Mouse (Mus musculus) right cerebral cortex, postnatal 14 days (tissue): ENCODE results near the gene Sgsm1.

Experiments used
- DNase-seq: peaks from one replicate; pipeline ENCODE4 v3.0.0; 2022

Gene Sgsm1

GRCm38 (mm10) chr5:113280138-113280856 lies 30.3 kb downstream of the Sgsm1 start:
- no peak for DNase-seq

DNA sequence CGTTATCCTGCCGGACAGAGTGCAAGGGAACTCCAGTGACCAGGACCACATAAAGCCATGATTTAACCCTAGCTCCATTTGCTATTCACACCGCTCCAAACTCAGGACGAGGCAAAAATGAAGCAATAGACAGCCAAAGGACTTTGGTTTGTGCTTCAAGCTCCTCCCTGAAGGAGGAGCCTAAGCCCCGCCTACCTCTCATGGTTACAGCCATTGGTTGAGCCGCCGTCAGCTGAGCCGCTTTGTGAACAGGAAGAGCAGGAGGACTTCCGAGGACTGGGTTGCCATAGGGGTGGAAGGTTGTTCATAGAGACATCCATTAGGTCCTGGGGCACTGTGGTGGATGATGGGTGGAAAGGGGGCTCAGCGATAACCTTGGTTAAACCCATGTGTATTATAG lies 34.7 kb downstream of the Sgsm1 start:
- DNase-seq, result no peak

DNA sequence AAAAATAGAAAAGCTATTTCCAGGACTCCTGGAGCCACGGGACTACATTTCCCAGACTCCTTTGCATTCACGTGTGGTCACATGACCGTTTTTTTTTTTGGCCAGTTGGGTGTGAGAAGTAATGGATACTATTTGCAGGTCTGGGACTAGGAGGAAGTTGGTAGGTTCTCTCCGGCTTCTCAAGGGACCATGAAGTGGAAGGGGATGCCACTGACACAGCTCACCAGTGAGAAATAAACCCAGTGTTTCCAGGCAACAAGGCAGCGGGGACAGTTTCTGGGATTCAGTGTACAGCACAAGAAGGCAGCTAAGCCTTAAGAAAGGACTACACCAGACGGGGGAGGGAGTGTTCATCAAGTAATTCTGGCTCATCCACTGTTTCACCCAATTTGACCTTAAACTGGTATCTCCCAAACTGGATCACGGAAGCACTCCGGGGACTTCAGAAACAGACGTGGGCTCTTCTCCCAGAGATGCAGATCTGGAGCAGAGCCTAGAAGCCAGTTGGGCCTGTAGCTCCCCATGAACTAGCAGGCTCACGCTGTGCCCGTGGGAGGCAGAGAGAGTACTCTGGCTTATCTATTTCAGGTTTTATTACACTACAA lies 39.3 kb downstream of the Sgsm1 start:
- peak; percentile 56 for DNase-seq

GRCm38 (mm10) chr5:113270043-113270442 lies 40.5 kb downstream of the Sgsm1 start:
- DNase-seq, result no peak

GRCm38 (mm10) chr5:113268246-113268645 lies 42.3 kb downstream of the Sgsm1 start:
- no peak for DNase-seq

- no peak for DNase-seq
These were observed 44.9 kb downstream of the Sgsm1 start for GRCm38 (mm10) chr5:113265637-113266036.

DNA sequence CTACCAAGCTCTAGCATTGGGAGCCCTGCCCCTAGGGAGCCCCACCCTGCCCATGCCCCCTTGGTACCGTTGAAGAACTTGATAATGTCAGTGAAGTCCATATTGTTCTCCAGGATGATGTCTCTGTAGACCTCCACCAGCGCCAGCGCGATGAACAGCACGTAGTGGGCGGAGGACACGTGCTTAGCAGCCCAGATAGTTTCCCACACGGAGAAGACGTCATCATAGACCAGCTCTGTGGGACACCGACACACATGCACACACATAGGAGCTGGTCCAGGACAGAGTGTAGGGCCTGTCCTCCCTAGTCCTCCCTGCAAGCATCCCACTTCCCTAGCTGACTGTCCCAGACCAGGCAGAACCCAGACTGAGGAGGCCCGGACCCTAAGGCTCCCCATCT lies 59.8 kb downstream of the Sgsm1 start:
- DNase-seq, result no peak

- no peak for DNase-seq
These were observed 61.2 kb downstream of the Sgsm1 start for GRCm38 (mm10) chr5:113249263-113249930.

- no peak for DNase-seq
These were observed 80.4 kb downstream of the Sgsm1 start for GRCm38 (mm10) chr5:113230196-113230595.

- DNase-seq, result peak; percentile 91
These were observed 83.9 kb downstream of the Sgsm1 start, which contains the start of gene Tmem211 for GRCm38 (mm10) chr5:113226632-113227102. TSS of gene Tmem211 (plus strand) at chr5:113226909.

DNA sequence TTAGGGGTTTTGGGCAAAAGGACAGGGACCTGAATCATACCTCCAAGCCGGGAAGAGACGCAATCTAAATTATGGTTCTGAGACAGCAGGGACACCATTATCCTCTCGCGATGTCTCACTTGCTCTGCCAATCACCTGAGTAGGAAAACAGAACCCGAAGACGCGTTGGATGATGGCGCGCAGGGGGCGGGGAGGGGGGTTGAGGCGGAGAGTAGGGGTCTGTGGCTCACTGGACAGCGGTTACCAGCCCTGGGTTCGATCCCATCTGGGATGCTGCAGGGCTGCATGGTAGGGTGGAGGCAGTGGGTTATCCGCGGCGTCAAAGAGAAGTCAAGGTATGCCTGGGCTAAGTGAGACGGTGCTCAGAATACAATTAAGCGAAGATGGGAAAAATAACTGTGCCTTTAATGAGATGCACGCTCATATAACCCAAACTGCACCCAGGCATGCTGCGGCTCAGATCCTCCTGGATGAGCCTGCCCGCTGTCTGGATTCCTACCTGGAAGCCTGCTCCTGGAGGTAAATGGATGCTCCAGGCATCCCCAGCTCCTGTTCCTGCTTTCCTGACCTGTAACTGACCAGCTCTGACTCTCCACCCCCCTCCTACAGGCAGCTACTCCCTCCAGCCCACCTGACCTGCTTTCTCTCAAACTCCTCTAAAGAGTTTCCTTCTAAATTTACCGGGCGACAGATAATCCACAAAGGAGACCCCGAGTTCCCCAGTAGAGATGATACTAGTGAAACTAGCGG lies 84.7 kb downstream of the Sgsm1 start:
- no peak for DNase-seq

- DNase-seq, result no peak
These were observed 85.3 kb downstream of the Sgsm1 start for GRCm38 (mm10) chr5:113225271-113225670.

DNA sequence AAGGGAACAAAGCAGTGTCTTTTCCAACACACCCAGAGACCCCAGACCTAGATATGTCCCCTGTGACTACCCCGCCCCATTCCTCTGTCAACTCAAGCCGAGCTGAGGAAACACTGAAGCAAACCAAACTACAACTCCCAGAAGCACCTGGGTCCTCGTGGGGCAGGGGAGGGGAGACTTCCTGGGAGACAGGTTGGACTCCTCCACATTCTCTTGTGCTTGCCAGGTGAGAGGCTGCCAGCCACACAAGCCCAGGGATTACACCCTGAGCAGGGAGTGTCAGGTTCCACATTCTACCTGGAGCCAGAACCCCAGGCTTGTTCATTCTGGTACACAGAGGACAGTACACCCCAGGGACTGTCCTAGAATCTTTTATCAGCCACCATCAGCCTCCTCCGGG lies 86.7 kb downstream of the Sgsm1 start:
- DNase-seq, result no peak

- DNase-seq, result peak; percentile 82
These were observed 89.3 kb downstream of the Sgsm1 start, which contains the start of gene 2900026A02Rik for GRCm38 (mm10) chr5:113221147-113221865. TSS of gene 2900026A02Rik (minus strand) at chr5:113221236.

DNA sequence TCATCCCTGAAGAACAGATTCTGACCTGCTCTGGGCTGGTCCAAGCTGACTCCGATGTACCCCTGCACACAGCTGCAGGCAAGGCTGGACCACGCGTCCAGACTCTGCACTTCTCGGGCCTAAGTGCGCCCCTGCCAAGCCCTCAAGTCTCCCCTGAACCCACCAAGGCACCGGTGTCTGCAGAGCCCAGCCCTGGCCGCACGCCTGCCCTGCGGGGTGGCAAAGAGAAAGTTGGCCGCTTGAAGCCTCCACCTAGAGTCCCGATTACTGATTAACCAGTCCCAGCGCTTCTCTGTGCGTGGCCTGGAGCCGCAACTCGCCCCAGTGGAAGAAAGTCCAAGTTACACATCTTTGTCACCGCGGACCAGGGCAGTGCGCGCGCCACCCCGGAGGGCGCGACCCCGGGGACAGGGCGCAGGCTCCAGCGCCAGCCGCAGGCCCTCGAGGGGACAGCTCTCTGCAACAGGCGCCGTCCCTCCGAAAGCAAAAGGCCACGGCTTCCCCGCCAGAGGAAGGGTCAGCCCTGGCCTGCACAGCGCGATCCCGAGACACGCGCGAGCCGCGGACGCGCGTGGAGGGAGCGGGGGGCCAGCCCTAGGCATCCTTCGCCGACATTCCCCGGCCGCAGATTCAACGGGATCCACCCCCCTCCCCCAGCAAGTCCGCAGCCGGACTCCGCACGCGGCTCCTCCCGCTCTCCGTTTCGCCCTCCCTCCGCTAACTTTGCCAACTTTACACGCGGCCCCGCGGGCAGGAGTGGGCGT lies 90.0 kb downstream of the Sgsm1 start:
- no peak for DNase-seq

- no peak for DNase-seq
These were observed 90.7 kb downstream of the Sgsm1 start for GRCm38 (mm10) chr5:113219876-113220275.

- DNase-seq, result no peak
These were observed 91.1 kb downstream of the Sgsm1 start for GRCm38 (mm10) chr5:113219450-113219849.

DNA sequence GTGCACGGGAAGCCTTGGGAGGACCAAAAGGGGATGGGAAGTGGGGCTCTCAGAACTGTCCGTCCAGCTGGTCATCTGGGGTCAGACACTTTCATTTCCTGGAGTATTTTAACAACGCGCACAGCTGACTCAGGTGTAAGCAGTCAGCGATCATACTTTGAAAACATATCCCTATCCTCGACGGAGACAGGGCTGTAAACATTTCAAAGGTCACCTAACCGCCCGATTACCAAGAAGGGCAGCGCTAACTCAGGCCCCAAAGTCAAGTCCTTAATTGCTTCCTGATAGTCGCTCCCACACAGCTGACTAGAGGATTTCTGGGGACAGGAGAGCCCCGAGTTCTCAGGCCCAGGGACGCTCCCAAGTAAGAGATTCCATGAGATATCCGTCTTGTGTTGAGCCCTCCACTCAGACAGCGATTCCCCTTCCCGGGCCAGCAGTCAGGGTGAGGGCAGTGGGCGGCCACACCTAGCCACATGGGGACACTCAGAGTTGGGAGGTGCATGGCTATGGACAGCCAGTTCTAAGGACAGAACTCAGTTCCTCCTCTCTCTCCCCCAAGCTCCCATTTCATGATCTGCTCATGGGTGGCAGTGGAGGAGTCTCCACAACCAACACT lies 91.9 kb downstream of the Sgsm1 start:
- no peak for DNase-seq

GRCm38 (mm10) chr5:113217076-113217475 lies 93.5 kb downstream of the Sgsm1 start:
- no peak for DNase-seq

GRCm38 (mm10) chr5:113216328-113216960 lies 94.1 kb downstream of the Sgsm1 start:
- no peak for DNase-seq

- DNase-seq, result no peak
These were observed 95.0 kb downstream of the Sgsm1 start for GRCm38 (mm10) chr5:113215610-113216011.
